26 mouse cellular contexts compared by ENCODE assay signal in the genomic region with DNA sequence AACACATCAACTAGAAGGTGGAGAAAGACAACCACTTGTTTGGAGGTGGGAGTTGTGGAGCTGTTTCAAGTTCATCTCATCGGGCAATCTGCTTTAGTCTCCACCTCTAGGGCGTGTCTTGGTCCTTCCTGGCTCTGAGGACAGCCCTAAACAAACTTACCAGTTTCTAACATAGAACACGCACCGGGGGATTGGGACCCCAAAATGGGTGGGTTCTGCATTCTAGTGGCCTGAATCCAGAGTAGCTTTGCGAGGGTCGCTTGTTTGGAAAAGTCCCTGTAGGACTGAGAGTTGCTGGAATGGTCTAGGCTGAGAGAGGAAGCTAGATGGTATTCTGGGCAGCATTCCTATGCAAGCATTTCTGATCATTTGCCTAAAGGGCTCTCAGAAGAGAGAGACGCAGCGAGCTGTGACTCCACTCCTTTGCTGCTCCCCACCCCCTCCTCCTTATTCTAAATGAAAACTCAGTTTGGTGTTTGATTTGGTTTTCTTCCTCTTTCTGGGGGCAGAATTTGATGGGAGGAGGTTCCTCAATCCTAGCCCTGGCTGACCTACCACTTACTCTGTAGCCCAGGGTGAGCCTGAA. TPM values are rescaled to one million over a fixed set of nuclear protein-coding genes. Genes with fewer than 3 reads are reported as not detected.
A peak's percentile ranks its signal among the peaks of the same experiment; 100 is the strongest.
DNase-seq lines count a peak whose midpoint lies in the region; ATAC-seq and TF ChIP-seq lines count a peak whose summit lies in the region.
"Had no signal": no experiment of that assay in that cellular context is flagged by ENCODE, and none has a peak within 500 bp of the region (broad histone marks: within the 10 kb centered on the region; RNA-seq: fewer than 3 reads in every experiment).

No protein-coding gene starts in this region.

- no peak for TF ChIP-seq POLR2A in kidney, adult 2 months (IDR thresholded peaks at IDR 0.05; ENCODE audit: low read depth, low read length)
- no peak for TF ChIP-seq POLR2A in MEL (IDR thresholded peaks at IDR 0.05; ENCODE audit: control insufficient read depth in 1 of 2, insufficient read depth in 1 of 2, low read depth in 1 of 2, low read length in 2 of 2, poor library complexity in 1 of 2)

- H3K4me1 ChIP-seq in kidney, embryonic 14.5 days (ENCODE audit: control insufficient read depth, insufficient read depth, low read length), result no peaks in the 10 kb centered on the region
- peaks cover 2% of the 10 kb centered on the region; the same call in 1 of the 2 replicates for H3K4me1 ChIP-seq in kidney, adult 2 months (ENCODE audit: control insufficient read depth, insufficient read depth, low read length)
- 0 out of 4 replicates have a peak, but pooled peaks cover 0 to 5% of the 10 kb centered on the region in 2 experiments for H3K4me1 ChIP-seq in MEL (ENCODE audit: control insufficient read depth in 1 of 2, insufficient read depth in 2 of 2, low read length in 2 of 2)
- H3K4me1 ChIP-seq: embryonic facial prominence, embryonic 12.5 days; forebrain, embryonic 15.5 days; hindbrain, embryonic 12.5 days had no signal

- WGBS in kidney, embryonic 14.5 days, result 79% methylated on average over 8 of the region's 8 CpGs
- WGBS in kidney, adult 2 months, result 69% methylated on average over 8 of the region's 8 CpGs

- H3K9ac ChIP-seq in kidney, embryonic 14.5 days (ENCODE audit: low read depth, low read length), result no peak overlapping the region
- no peak overlapping the region for H3K9ac ChIP-seq in MEL (ENCODE audit: control insufficient read depth, low read depth, low read length, poor library complexity, severe bottlenecking)
- H3K9ac ChIP-seq: embryonic facial prominence, embryonic 12.5 days; forebrain, embryonic 15.5 days; heart, embryonic 12.5 days; hindbrain, embryonic 12.5 days had no signal

- no peak overlapping the region for H3K4me2 ChIP-seq in kidney, embryonic 14.5 days (replicated peaks; ENCODE audit: low read depth, low read length)
- H3K4me2 ChIP-seq: embryonic facial prominence, embryonic 12.5 days; forebrain, embryonic 15.5 days; heart, embryonic 12.5 days; hindbrain, embryonic 12.5 days had no signal

- H3K27ac ChIP-seq in kidney, embryonic 14.5 days (ENCODE audit: low read depth, low read length), result 0 out of 2 replicates have a peak overlapping the region, but pooled peaks have one; percentile 6
- H3K27ac ChIP-seq in kidney, adult 2 months (ENCODE audit: insufficient read depth, low read depth, low read length), result no peak overlapping the region
- H3K27ac ChIP-seq in MEL (ENCODE audit: control insufficient read depth, low read depth, low read length), result no peak overlapping the region
- H3K27ac ChIP-seq: embryonic facial prominence, embryonic 12.5 days; forebrain, embryonic 15.5 days; hindbrain, embryonic 12.5 days had no signal

- H3K36me3 ChIP-seq in kidney, embryonic 14.5 days (ENCODE audit: control insufficient read depth, insufficient read depth, low read length), result no peaks in the 10 kb centered on the region
- no peaks in the 10 kb centered on the region for H3K36me3 ChIP-seq in kidney, adult 2 months (ENCODE audit: control insufficient read depth, insufficient read depth, low read length)
- no peaks in the 10 kb centered on the region for H3K36me3 ChIP-seq in MEL (ENCODE audit: control insufficient read depth in 1 of 2, insufficient read depth in 2 of 2, low read length in 2 of 2)
- H3K36me3 ChIP-seq: embryonic facial prominence, embryonic 12.5 days; forebrain, embryonic 15.5 days; G1E; heart, embryonic 12.5 days; hindbrain, embryonic 12.5 days had no signal

- no peak for ATAC-seq in kidney, embryonic 14.5 days (ENCODE audit: low FRiP score, low TSS enrichment)
- peak; percentile 59 to 69 for ATAC-seq in hematopoietic stem cell, adult 5-6 weeks (replicated peaks in 1 of 2; ENCODE audit: insufficient read depth in 1 of 2, low FRiP score in 2 of 2, low TSS enrichment in 1 of 2, low read depth in 1 of 2, poor library complexity in 2 of 2, severe bottlenecking in 2 of 2)
- ATAC-seq: activated CD4-positive, CD25-positive, alpha-beta regulatory T cell, adult 4 months; forebrain, embryonic 15.5 days; hindbrain, embryonic 16.5 days; inflammation-experienced regulatory T-cells, adult 6 months had no signal

- no peaks in the 10 kb centered on the region for H3K27me3 ChIP-seq in kidney, embryonic 14.5 days (ENCODE audit: control insufficient read depth, insufficient read depth, low read length)
- H3K27me3 ChIP-seq in kidney, adult 2 months (replicated peaks; ENCODE audit: control insufficient read depth, insufficient read depth, low read length), result no peaks in the 10 kb centered on the region
- H3K27me3 ChIP-seq in MEL (ENCODE audit: control insufficient read depth in 1 of 2, insufficient read depth in 2 of 2, low read length in 2 of 2), result no peaks in the 10 kb centered on the region; a peak in 1 of 4 replicates
- H3K27me3 ChIP-seq: embryonic facial prominence, embryonic 12.5 days; forebrain, embryonic 15.5 days; heart, embryonic 12.5 days; hindbrain, embryonic 12.5 days had no signal

- TF ChIP-seq EP300 in MEL (IDR thresholded peaks at IDR 0.05; ENCODE audit: low read depth in 1 of 2, low read length in 2 of 2), result no peak

- H3K79me2 ChIP-seq in MEL (ENCODE audit: control insufficient read depth, insufficient read depth, low read length, poor library complexity), result no peaks in the 10 kb centered on the region

- no peaks in the 10 kb centered on the region for H3K9me3 ChIP-seq in kidney, embryonic 14.5 days (ENCODE audit: control insufficient read depth, low read length)
- H3K9me3 ChIP-seq in MEL (replicated peaks; ENCODE audit: insufficient read depth, low read length), result no peaks in the 10 kb centered on the region
- H3K9me3 ChIP-seq: embryonic facial prominence, embryonic 12.5 days; forebrain, embryonic 15.5 days; G1E; hindbrain, embryonic 12.5 days had no signal

- H3K4me3 ChIP-seq in kidney, embryonic 14.5 days (ENCODE audit: low read length), result no peak overlapping the region
- H3K4me3 ChIP-seq in kidney, adult 2 months (ENCODE audit: insufficient read depth, low read depth, low read length), result no peak overlapping the region
- H3K4me3 ChIP-seq in MEL (ENCODE audit: control insufficient read depth in 1 of 2, insufficient read depth in 1 of 2, low read depth in 2 of 2, low read length in 2 of 2), result no peak overlapping the region
- H3K4me3 ChIP-seq: embryonic facial prominence, embryonic 12.5 days; forebrain, embryonic 15.5 days; heart, embryonic 12.5 days; hindbrain, embryonic 12.5 days had no signal

- TF ChIP-seq CTCF in kidney, adult 2 months (conservative IDR thresholded peaks at IDR 0.05; ENCODE audit: insufficient read depth, insufficient read length, low read depth, low read length), result no peak
- TF ChIP-seq CTCF in MEL (IDR thresholded peaks at IDR 0.05 in 2 of 3, conservative IDR thresholded peaks at IDR 0.05 in 1 of 3; ENCODE audit: control insufficient read depth in 1 of 3, insufficient read depth in 1 of 3, low read depth in 2 of 3, low read length in 3 of 3, poor library complexity in 1 of 3, severe bottlenecking in 1 of 3), result no peak

- TF ChIP-seq RAD21 in MEL (IDR thresholded peaks at IDR 0.05; ENCODE audit: low read depth, low read length), result no peak

- DNase-seq in kidney, adult 2 months, result no peak
- peak; percentile 94 for DNase-seq in A20 (ENCODE audit: low read depth, low spot score)
- peak; percentile 35 for DNase-seq in MEL (ENCODE audit: low read depth, low spot score)
- no peak for DNase-seq in layer of hippocampus, postnatal 14 days (ENCODE audit: low spot score in 2 of 2)
- no peak for DNase-seq in gastrocnemius, postnatal 10 days
- DNase-seq: adrenal gland, adult 2 months; adrenal gland, postnatal 25 days; cerebellum, adult 18-20 months; cerebellum, postnatal 14 days; gastrocnemius, postnatal 25 days; heart, adult 18-20 months; heart, postnatal 36 days had no signal

TF ChIP-seq in MEL, 35 proteins besides CTCF, POLR2A, EP300 and RAD21 (continues in another document):
- TF ChIP-seq ZKSCAN1 (IDR thresholded peaks at IDR 0.05; ENCODE audit: low read depth, low read length) (no peak), ZC3H11A (IDR thresholded peaks at IDR 0.05; ENCODE audit: low read depth, low read length) (no peak), USF2 (IDR thresholded peaks at IDR 0.05; ENCODE audit: borderline replicate concordance in 1 of 2, insufficient read depth in 1 of 2, low read depth in 1 of 2, low read length in 2 of 2) (no peak), GATA1 (IDR thresholded peaks at IDR 0.05; ENCODE audit: low read depth, low read length) (no peak), POLR2AphosphoS2 (IDR thresholded peaks at IDR 0.05; ENCODE audit: low read length) (no peak), RCOR1 (IDR thresholded peaks at IDR 0.05; ENCODE audit: low read depth, low read length) (no peak), MEF2A (IDR thresholded peaks at IDR 0.05; ENCODE audit: extremely low read depth, insufficient replicate concordance, low read depth, low read length, poor library complexity, severe bottlenecking) (no peak), TCF12 (IDR thresholded peaks at IDR 0.05; ENCODE audit: low read depth, low read length) (no peak), TAL1 (IDR thresholded peaks at IDR 0.05; ENCODE audit: low read length) (no peak), ETS1 (IDR thresholded peaks at IDR 0.05; ENCODE audit: low read depth, low read length) (no peak), USF1 (IDR thresholded peaks at IDR 0.05; ENCODE audit: low read depth, low read length) (no peak), NELFE (IDR thresholded peaks at IDR 0.05; ENCODE audit: low read depth, low read length) (no peak), MYB (IDR thresholded peaks at IDR 0.05; ENCODE audit: low read depth, low read length) (no peak), MAZ (IDR thresholded peaks at IDR 0.05; ENCODE audit: low read depth, low read length) (no peak), ZMIZ1 (IDR thresholded peaks at IDR 0.05; ENCODE audit: low read depth, low read length) (no peak)

RNA-seq across cellular contexts. Expression of a gene that starts 4.5 kb away (rescaled TPM):
- not detected in 2 replicates for polyA plus RNA-seq in kidney, embryonic 14.5 days (2014; fragmentation: Nextera tagmentation; extraction: Ambion mirVana)
- polyA plus RNA-seq in kidney, adult 2 months (2012; rRNA removed), result not detected in 2 replicates
- not detected in 2 replicates for total RNA-seq in MEL (2012; rRNA removed)
- not detected for polyA plus RNA-seq in MEL (2012; ENCODE audit: insufficient read depth in 1 of 2, insufficient read length in 2 of 2, low read depth in 1 of 2, low replicate concordance in 2 of 2, missing spikeins in 1 of 2)
- not detected in 2 replicates for total RNA-seq in hematopoietic stem cell, adult 5-6 weeks (2017)
- not detected for total RNA-seq in layer of hippocampus, postnatal 14 days (2021)
- total RNA-seq in gastrocnemius, postnatal 10 days (2021), result not detected
- total RNA-seq: adrenal gland, adult 2 months; adrenal gland, postnatal 25 days; G1E; gastrocnemius, postnatal 25 days; heart, adult 18-20 months; heart, postnatal 36 days had no signal
- polyA plus RNA-seq: activated CD4-positive, CD25-positive, alpha-beta regulatory T cell, adult 4 months; adrenal gland, adult 2 months; cortical plate, adult 2 months; embryonic facial prominence, embryonic 12.5 days; forebrain, embryonic 11.5 days; forebrain, embryonic 15.5 days; G1E; heart, embryonic 12.5 days; heart, embryonic 16.5 days; hindbrain, embryonic 12.5 days; hindbrain, embryonic 16.5 days; inflammation-experienced regulatory T-cells, adult 6 months; intestine, postnatal 0 days had no signal

RNA-seq across cellular contexts. Expression of a gene that starts 14.9 kb away (rescaled TPM):
- polyA plus RNA-seq in kidney, embryonic 14.5 days (2014; fragmentation: Nextera tagmentation; extraction: Ambion mirVana), result 41.7 and 65.8 TPM in 2 replicates
- 11.0 and 11.4 TPM in 2 replicates for polyA plus RNA-seq in kidney, adult 2 months (2012; rRNA removed)
- 3.1 and 3.6 TPM in 2 replicates for total RNA-seq in MEL (2012; rRNA removed)
- polyA plus RNA-seq in MEL (2012; ENCODE audit: insufficient read depth in 1 of 2, insufficient read length in 2 of 2, low read depth in 1 of 2, low replicate concordance in 2 of 2, missing spikeins in 1 of 2), result 1 to 10 TPM in 1 of 2 experiments, not detected in 1; 3.1 TPM
- total RNA-seq in hematopoietic stem cell, adult 5-6 weeks (2017), result 1.7 and 2.2 TPM in 2 replicates
- 10 to 100 TPM; 38.3 to 41.4 TPM for total RNA-seq in layer of hippocampus, postnatal 14 days (2021)
- 100 to 1,000 TPM in 1 of 2 experiments, 10 to 100 TPM in 1; 92.4 to 102 TPM for total RNA-seq in gastrocnemius, postnatal 10 days (2021)
- polyA plus RNA-seq: G1E had no signal

Comparison
In these comparisons a context has a peak if more than half of its experiments do, and no peak if none do; other contexts are left out.
1. DNase-seq: peak in A20 (single experiment) and MEL (single experiment); none in kidney, adult 2 months (single experiment), layer of hippocampus, postnatal 14 days (0 of 2) and gastrocnemius, postnatal 10 days (single experiment).